Mouse (Mus musculus) forebrain, embryonic 14.5 days (tissue): ENCODE data around the gene Gpn2. TPM values are rescaled to one million over a fixed set of nuclear protein-coding genes. Genes with fewer than 3 reads are reported as not detected.

Experiments used
- ATAC-seq: fragments of 200-750 bp; cut with Nextera tagmentation; 2 replicates; pipeline ENCODE4 v1.8.0; 2017; ENCODE audit warnings: mild to moderate bottlenecking, moderate library complexity
- DNase-seq: peaks from one replicate; pipeline ENCODE4 v3.0.0-alpha.2; 2015; ENCODE audit warnings: low spot score
- H3K27ac ChIP-seq: fragments of 300-500 bp; sonication (generic); 2 replicates; pipeline ENCODE4 v1.5.1; 2014; ENCODE audit warnings: low read depth, mild to moderate bottlenecking, control low read depth, low read length, moderate library complexity
- H3K27me3 ChIP-seq: fragments of 300-500 bp; sonication (generic); replicated peaks from 2 replicates; pipeline ENCODE4 v1.6.1; 2014; ENCODE audit warnings: low read length, control low read depth, mixed read lengths; ENCODE audit not compliant: control insufficient read depth, insufficient read depth
- H3K36me3 ChIP-seq: fragments of 300-500 bp; sonication (generic); 2 replicates; pipeline ENCODE4 v1.6.1; 2014; ENCODE audit warnings: low read length, control low read depth; ENCODE audit not compliant: control insufficient read depth, insufficient read depth
- H3K4me1 ChIP-seq: fragments of 300-500 bp; sonication (generic); 2 replicates; pipeline ENCODE4 v1.6.1; 2014; ENCODE audit warnings: antibody characterized with exemption, low read length, control low read depth; ENCODE audit not compliant: control insufficient read depth, insufficient read depth
- H3K4me2 ChIP-seq: fragments of 300-500 bp; sonication (generic); 2 replicates; pipeline ENCODE4 v1.6.1; 2014; ENCODE audit warnings: mild to moderate bottlenecking, control low read depth, low read length
- H3K4me3 ChIP-seq: fragments of 300-500 bp; sonication (generic); 2 replicates; pipeline ENCODE4 v1.5.1; 2014; ENCODE audit warnings: low read depth, low read length, control low read depth
- H3K9ac ChIP-seq: fragments of 300-500 bp; sonication (generic); 2 replicates; pipeline ENCODE4 v1.6.1; 2014; ENCODE audit warnings: mild to moderate bottlenecking, low read length, control low read depth, moderate library complexity
- H3K9me3 ChIP-seq: fragments of 300-500 bp; sonication (generic); replicated peaks from 2 replicates; pipeline ENCODE4 v1.6.1; 2016; ENCODE audit warnings: low read length, control low read depth, mixed read lengths; ENCODE audit not compliant: control insufficient read depth
- WGBS: fragments of 180-500 bp; shearing (Covaris S2); extraction: QIAGEN DNeasy Blood & Tissue Kit; methylation state at CpG from one replicate; pipeline ENCODE4 v1.1.7; 2014; 5-methylcytosine and 5-hydroxymethylcytosine counted together
- polyA plus RNA-seq: library from polyadenylated mRNA; unstranded; fragments of >200 nt; fragmentation: Nextera tagmentation; extraction: Ambion mirVana; gene quantifications from 2 replicates; pipeline ENCODE4 v1.2.1, GENCODE M21; 2014

Gene Gpn2
- polyA plus RNA-seq, 1 experiment from 2014 or later = 30.1 TPM

- H3K4me3 ChIP-seq = no peak overlapping the region
- no peaks in the 10 kb centered on the region for H3K27me3 ChIP-seq
- no peaks in the 10 kb centered on the region for H3K9me3 ChIP-seq
- ATAC-seq (no peak), DNase-seq (no peak)
- no peaks in the 10 kb centered on the region for H3K36me3 ChIP-seq
- H3K4me2 ChIP-seq = no peak overlapping the region
- 46% methylated on average over 10 of the region's 10 CpGs for WGBS
- H3K27ac ChIP-seq = no peak overlapping the region
- no peaks in the 10 kb centered on the region for H3K4me1 ChIP-seq
- H3K9ac ChIP-seq = no peak overlapping the region
Observed at GRCm38 (mm10) chr4:133557041-133557717, 27.0 kb upstream of the Gpn2 start.

- no peak overlapping the region for H3K9ac ChIP-seq
- no peaks in the 10 kb centered on the region for H3K27me3 ChIP-seq
- no peaks in the 10 kb centered on the region for H3K9me3 ChIP-seq
- no peak for DNase-seq
- no peaks in the 10 kb centered on the region for H3K36me3 ChIP-seq
- 77% methylated on average over 4 of the region's 4 CpGs for WGBS
- ATAC-seq = no peak
- H3K27ac ChIP-seq = no peak overlapping the region
- no peak overlapping the region for H3K4me3 ChIP-seq
- no peaks in the 10 kb centered on the region for H3K4me1 ChIP-seq
- H3K4me2 ChIP-seq = no peak overlapping the region
Observed at GRCm38 (mm10) chr4:133559846-133560245, 24.3 kb upstream of the Gpn2 start.

GRCm38 (mm10) chr4:133561622-133562021, 22.5 kb upstream of the Gpn2 start:
- ATAC-seq (no peak), DNase-seq (no peak)
- 82% methylated on average over 4 of the region's 4 CpGs for WGBS
- Histone ChIP-seq H3K9ac (no peak overlapping the region), H3K27ac (no peak overlapping the region), H3K4me3 (no peak overlapping the region), H3K4me1 (no peaks in the 10 kb centered on the region), H3K4me2 (no peak overlapping the region), H3K9me3 (no peaks in the 10 kb centered on the region), H3K27me3 (no peaks in the 10 kb centered on the region), H3K36me3 (no peaks in the 10 kb centered on the region)

- H3K4me1 ChIP-seq = no peaks in the 10 kb centered on the region
- H3K27me3 ChIP-seq = no peaks in the 10 kb centered on the region
- H3K4me3 ChIP-seq = no peak overlapping the region
- H3K9me3 ChIP-seq = no peaks in the 10 kb centered on the region
- 68% methylated on average over 11 of the region's 11 CpGs for WGBS
- no peak overlapping the region for H3K9ac ChIP-seq
- DNase-seq = peak; percentile 29
- H3K4me2 ChIP-seq = no peak overlapping the region
- no peak overlapping the region for H3K27ac ChIP-seq
- no peak for ATAC-seq
- no peaks in the 10 kb centered on the region for H3K36me3 ChIP-seq
Observed at GRCm38 (mm10) chr4:133563123-133563571, 21.0 kb upstream of the Gpn2 start.

- ATAC-seq = no peak
- no peaks in the 10 kb centered on the region for H3K4me1 ChIP-seq
- H3K9ac ChIP-seq = no peak overlapping the region
- DNase-seq = no peak
- 28% methylated on average over 8 of the region's 8 CpGs for WGBS
- no peak overlapping the region for H3K27ac ChIP-seq
- no peaks in the 10 kb centered on the region for H3K36me3 ChIP-seq
- H3K27me3 ChIP-seq = no peaks in the 10 kb centered on the region
- H3K9me3 ChIP-seq = no peaks in the 10 kb centered on the region
- H3K4me3 ChIP-seq = no peak overlapping the region
- H3K4me2 ChIP-seq = no peak overlapping the region
Observed at GRCm38 (mm10) chr4:133567251-133567650, 16.9 kb upstream of the Gpn2 start.

GRCm38 (mm10) chr4:133569291-133570065, 14.7 kb upstream of the Gpn2 start:
- 87% methylated on average over 10 of the region's 10 CpGs for WGBS
- H3K4me1 ChIP-seq = no peaks in the 10 kb centered on the region; the same call in 1 of the 2 replicates
- ATAC-seq = no peak

GRCm38 (mm10) chr4:133570066-133570466, 14.1 kb upstream of the Gpn2 start:
- no peak for DNase-seq
- H3K36me3 ChIP-seq = no peaks in the 10 kb centered on the region
- H3K27me3 ChIP-seq = no peaks in the 10 kb centered on the region
- no peak overlapping the region for H3K4me2 ChIP-seq
- no peak overlapping the region for H3K9ac ChIP-seq
- no peak for ATAC-seq
- H3K4me1 ChIP-seq = peaks cover 1% of the 10 kb centered on the region
- no peak overlapping the region for H3K27ac ChIP-seq
- no peaks in the 10 kb centered on the region for H3K9me3 ChIP-seq
- WGBS = 66% methylated on average over 10 of the region's 10 CpGs
- H3K4me3 ChIP-seq = no peak overlapping the region

More at GRCm38 (mm10) chr4:133569291-133570065, 14.7 kb upstream of the Gpn2 start:
- H3K27me3 ChIP-seq = no peaks in the 10 kb centered on the region
- H3K27ac ChIP-seq = no peak overlapping the region
- no peaks in the 10 kb centered on the region for H3K9me3 ChIP-seq
- no peak for DNase-seq
- no peak overlapping the region for H3K9ac ChIP-seq
- H3K4me3 ChIP-seq = no peak overlapping the region
- no peaks in the 10 kb centered on the region for H3K36me3 ChIP-seq
- no peak overlapping the region for H3K4me2 ChIP-seq

GRCm38 (mm10) chr4:133574070-133574842, 9.9 kb upstream of the Gpn2 start, which contains the start of gene Gpatch3:
Gene Gpatch3, plus strand, starts transcription at chr4:133574745.
- Histone ChIP-seq H3K9me3 (no peaks in the 10 kb centered on the region), H3K27me3 (no peaks in the 10 kb centered on the region), H3K27ac (peak within 1 kb of the TSS; percentile 83), H3K36me3 (peaks cover 13% of the 10 kb centered on the region), H3K4me2 (peak within 1 kb of the TSS; percentile 87), H3K4me3 (peak within 1 kb of the TSS; percentile 97), H3K4me1 (peaks cover 3% of the 10 kb centered on the region), H3K9ac (peak within 1 kb of the TSS; percentile 87)
- WGBS = 8% methylated on average over 44 of the region's 44 CpGs
- peak; percentile 97 for DNase-seq
- ATAC-seq = peak; percentile 96
